Mouse (Mus musculus) stomach, postnatal 0 days (tissue): Measurements from ENCODE around the gene Rpl3l. TPM values are rescaled to one million over a fixed set of nuclear protein-coding genes. Genes with fewer than 3 reads are reported as not detected.

Source experiments
- ATAC-seq: fragments of 200-750 bp; cut with Nextera tagmentation; 2 replicates; pipeline ENCODE4 v1.8.0; 2017; ENCODE audit not compliant: low FRiP score, low TSS enrichment
- DNase-seq: peaks from one replicate; pipeline ENCODE4 v3.0.0-alpha.2; 2016; ENCODE audit warnings: low spot score
- H3K27ac ChIP-seq: fragments of 300-500 bp; sonication (generic); replicated peaks from 2 replicates; pipeline ENCODE4 v1.5.1; 2014; ENCODE audit warnings: mild to moderate bottlenecking, control low read depth
- H3K27me3 ChIP-seq: fragments of 300-500 bp; sonication (generic); 2 replicates; pipeline ENCODE4 v1.6.1; 2014; ENCODE audit warnings: low read length; ENCODE audit not compliant: control insufficient read depth, insufficient read depth
- H3K36me3 ChIP-seq: fragments of 300-500 bp; sonication (generic); 2 replicates; pipeline ENCODE4 v1.6.1; 2014; ENCODE audit warnings: low read length, mixed read lengths; ENCODE audit not compliant: control insufficient read depth, insufficient read depth
- H3K4me1 ChIP-seq: fragments of 300-500 bp; sonication (generic); replicated peaks from 2 replicates; pipeline ENCODE4 v1.6.1; 2014; ENCODE audit warnings: antibody characterized with exemption; ENCODE audit not compliant: control insufficient read depth, insufficient read depth
- H3K4me2 ChIP-seq: fragments of 300-500 bp; sonication (generic); replicated peaks from 2 replicates; pipeline ENCODE4 v1.6.1; 2014; ENCODE audit warnings: low read depth, mild to moderate bottlenecking, control low read depth, moderate library complexity
- H3K4me3 ChIP-seq: fragments of 300-500 bp; sonication (generic); 2 replicates; pipeline ENCODE4 v1.5.1; 2014; ENCODE audit warnings: low read depth, low read length, control low read depth
- H3K9ac ChIP-seq: fragments of 300-500 bp; sonication (generic); 2 replicates; pipeline ENCODE4 v1.6.1; 2014; ENCODE audit warnings: mild to moderate bottlenecking, low read length, control low read depth, mixed read lengths
- H3K9me3 ChIP-seq: fragments of 300-500 bp; sonication (generic); 2 replicates; pipeline ENCODE4 v1.6.1; 2016; ENCODE audit warnings: low read length; ENCODE audit not compliant: control insufficient read depth
- CTCF ChIP-seq: IDR thresholded peaks from 2 replicates; pipeline ENCODE4 v1.5.1; 2016; ENCODE audit warnings: antibody characterized with exemption, low read depth, mild to moderate bottlenecking, moderate library complexity
- EP300 ChIP-seq: optimal IDR thresholded peaks from 2 replicates; pipeline ENCODE3; 2016; ENCODE audit warnings: antibody characterized with exemption
- WGBS: fragments of 180-500 bp; shearing (Covaris S2); extraction: QIAGEN DNeasy Blood & Tissue Kit; methylation state at CpG from one replicate; pipeline ENCODE4 v1.1.7; 2014; 5-methylcytosine and 5-hydroxymethylcytosine counted together
- polyA plus RNA-seq: library from polyadenylated mRNA; unstranded; fragments of >200 nt; fragmentation: Nextera tagmentation; extraction: Ambion mirVana; gene quantifications from 2 replicates; pipeline ENCODE4 v1.2.1, GENCODE M21; 2015

Gene Rpl3l
- polyA plus RNA-seq: 0.23 and 0.28 TPM in 2 replicates

DNA sequence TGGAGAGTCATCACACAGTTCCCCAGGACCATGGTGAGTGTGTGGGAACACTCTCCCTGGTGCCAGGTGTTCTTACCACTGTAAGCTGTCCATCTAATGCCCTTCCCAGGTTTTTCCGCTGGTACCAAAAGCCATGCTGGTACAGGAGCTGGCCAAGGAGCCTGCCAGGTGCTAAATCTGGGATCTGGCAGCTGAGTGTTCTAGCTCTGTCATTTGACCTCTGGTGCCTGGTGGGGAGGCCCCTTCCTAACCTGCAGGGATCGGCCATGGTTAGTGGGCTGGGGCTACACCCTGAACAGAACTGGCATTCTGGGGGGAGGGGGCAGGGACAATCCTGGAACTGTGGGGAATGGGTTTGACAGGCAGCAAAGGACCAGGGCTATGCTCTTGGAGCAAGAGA, at the start of gene Rpl3l:
Gene Rpl3l (plus strand): TSS at position 203 of the 400 bp plus-strand sequence.
- H3K4me3 ChIP-seq: no peak within 1 kb of the TSS
- WGBS: 65% methylated on average over 2 of the region's 2 CpGs
- H3K36me3 ChIP-seq: no peaks in the 10 kb centered on the region
- DNase-seq: no peak
- no peak within 1 kb of the TSS for H3K4me2 ChIP-seq
- no peak within 1 kb of the TSS for H3K9ac ChIP-seq
- no peak for ATAC-seq
- H3K27me3 ChIP-seq: no peaks in the 10 kb centered on the region
- no peaks in the 10 kb centered on the region for H3K9me3 ChIP-seq
- H3K4me1 ChIP-seq: no peaks in the 10 kb centered on the region
- no peak within 1 kb of the TSS for H3K27ac ChIP-seq
- TF ChIP-seq EP300 (no peak), CTCF (no peak)

- TF ChIP-seq CTCF (no peak), EP300 (no peak)
- H3K4me3 ChIP-seq: no peak overlapping the region
- no peak for ATAC-seq
- H3K4me1 ChIP-seq: peaks cover 8% of the 10 kb centered on the region
- peak; percentile 64 for DNase-seq
- 33% methylated on average over 16 of the region's 16 CpGs for WGBS
- no peaks in the 10 kb centered on the region for H3K9me3 ChIP-seq
- peaks cover 6% of the 10 kb centered on the region for H3K27me3 ChIP-seq
- H3K36me3 ChIP-seq: no peaks in the 10 kb centered on the region
- no peak overlapping the region for H3K4me2 ChIP-seq
- H3K9ac ChIP-seq: no peak overlapping the region
- no peak overlapping the region for H3K27ac ChIP-seq
Observed at GRCm38 (mm10) chr17:24686514-24686913, 41.1 kb upstream of the Rpl3l start.

GRCm38 (mm10) chr17:24687146-24687595, 40.4 kb upstream of the Rpl3l start:
- no peak overlapping the region for H3K27ac ChIP-seq
- H3K9me3 ChIP-seq: no peaks in the 10 kb centered on the region
- peak overlapping the region; percentile 27; the same call in 1 of the 2 replicates for H3K9ac ChIP-seq
- DNase-seq: peak; percentile 77
- H3K4me3 ChIP-seq: peak overlapping the region; percentile 34
- H3K27me3 ChIP-seq: peaks cover 6% of the 10 kb centered on the region
- peaks cover 8% of the 10 kb centered on the region for H3K4me1 ChIP-seq
- peak; percentile 69 for ATAC-seq
- 1% methylated on average over 24 of the region's 25 CpGs for WGBS
- H3K36me3 ChIP-seq: no peaks in the 10 kb centered on the region
- peak overlapping the region; percentile 56 for H3K4me2 ChIP-seq
- no peak for TF ChIP-seq EP300
- TF ChIP-seq CTCF: peak; percentile 19; the same call in 1 of the 2 replicates

DNA sequence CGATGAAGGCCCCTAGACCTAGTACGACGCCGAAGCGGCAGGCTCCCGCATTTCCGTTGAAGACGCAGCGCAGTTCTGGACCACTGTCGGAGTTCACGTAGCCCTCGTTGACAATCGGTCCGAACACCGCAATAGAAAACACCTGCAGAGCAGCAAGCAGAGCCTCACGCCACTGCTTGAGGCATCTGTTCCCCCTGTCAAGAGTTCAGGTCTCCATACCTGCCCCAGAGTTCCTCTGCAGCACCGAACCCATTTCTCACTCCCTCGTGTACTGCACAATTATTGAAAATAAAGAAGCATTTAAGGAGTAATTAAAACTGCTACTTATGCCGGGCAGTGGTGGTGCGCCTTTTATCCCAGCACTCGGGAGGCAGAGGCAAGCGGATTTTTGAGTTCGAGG, 40.0 kb upstream of the Rpl3l start:
- no peak overlapping the region for H3K27ac ChIP-seq
- TF ChIP-seq CTCF (no peak), EP300 (no peak)
- peak overlapping the region; percentile 27; the same call in 1 of the 2 replicates for H3K9ac ChIP-seq
- H3K27me3 ChIP-seq: peaks cover 6% of the 10 kb centered on the region
- DNase-seq (no peak), ATAC-seq (no peak)
- no peaks in the 10 kb centered on the region for H3K9me3 ChIP-seq
- H3K4me3 ChIP-seq: peak overlapping the region; percentile 34
- peaks cover 8% of the 10 kb centered on the region for H3K4me1 ChIP-seq
- no peaks in the 10 kb centered on the region for H3K36me3 ChIP-seq
- WGBS: 24% methylated on average over 23 of the region's 23 CpGs
- peak overlapping the region; percentile 56 for H3K4me2 ChIP-seq

- H3K4me2 ChIP-seq: peak within 1 kb of the TSS; percentile 67
- no peak for TF ChIP-seq EP300
- no peak for TF ChIP-seq CTCF
- peak within 1 kb of the TSS; percentile 55 for H3K9ac ChIP-seq
- no peaks in the 10 kb centered on the region for H3K9me3 ChIP-seq
- H3K4me1 ChIP-seq: peaks cover 8% of the 10 kb centered on the region
- no peak for ATAC-seq
- H3K36me3 ChIP-seq: no peaks in the 10 kb centered on the region
- H3K4me3 ChIP-seq: peak within 1 kb of the TSS; percentile 35
- peaks cover 6% of the 10 kb centered on the region for H3K27me3 ChIP-seq
- no peak for DNase-seq
- WGBS: 2% methylated on average over 45 of the region's 55 CpGs
- no peak within 1 kb of the TSS for H3K27ac ChIP-seq
Observed at GRCm38 (mm10) chr17:24689251-24690081, 38.2 kb upstream of the Rpl3l start, which contains the start of gene Syngr3. Gene Syngr3 (minus strand): TSS chr17:24689955.

GRCm38 (mm10) chr17:24692385-24692784, 35.2 kb upstream of the Rpl3l start:
- WGBS: 86% methylated on average over 5 of the region's 5 CpGs
- TF ChIP-seq EP300 (no peak), CTCF (no peak)
- Histone ChIP-seq H3K4me3 (no peak overlapping the region), H3K4me1 (peaks cover 12% of the 10 kb centered on the region), H3K4me2 (no peak overlapping the region), H3K27me3 (peaks cover 6% of the 10 kb centered on the region), H3K9ac (no peak overlapping the region), H3K9me3 (no peaks in the 10 kb centered on the region), H3K27ac (no peak overlapping the region), H3K36me3 (no peaks in the 10 kb centered on the region)
- DNase-seq (no peak), ATAC-seq (no peak)
